Mouse (Mus musculus) activated CD4-positive, CD25-positive, alpha-beta regulatory T cell, adult 9 weeks (primary cell): ENCODE data around the gene Gm15217. TPM values are rescaled to one million over a fixed set of nuclear protein-coding genes. Genes with fewer than 3 reads are reported as not detected.

Source experiments
- polyA plus RNA-seq: library from polyadenylated mRNA; unstranded; fragments of 100-300 nt; shearing (Covaris generic); gene quantifications from one replicate; pipeline ENCODE4 v1.2.1, GENCODE M21; 2017

The Gm15217 gene
- not detected for polyA plus RNA-seq

DNA sequence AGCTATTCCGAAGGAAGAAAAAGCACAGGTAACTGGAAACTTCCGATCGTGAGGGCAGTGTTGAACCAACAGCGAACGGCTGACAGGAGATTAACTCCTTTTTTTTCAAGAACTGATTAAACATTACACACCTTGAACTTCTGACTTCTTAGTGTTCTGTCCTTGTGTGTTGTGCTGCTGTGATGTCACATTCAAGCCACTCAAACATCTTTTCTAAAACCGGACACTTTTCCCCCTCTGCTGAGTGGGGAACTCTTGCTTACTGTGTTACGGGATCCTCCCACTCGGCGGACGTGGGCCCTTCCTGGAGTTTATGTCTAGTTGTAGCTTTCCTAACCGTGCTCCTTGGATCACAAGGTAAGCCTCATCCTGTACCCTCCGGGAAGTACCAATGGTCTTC, at the start of gene Gm15217:
Gene Gm15217 (plus strand): TSS at position 130 of the 400 bp plus-strand sequence.

DNA sequence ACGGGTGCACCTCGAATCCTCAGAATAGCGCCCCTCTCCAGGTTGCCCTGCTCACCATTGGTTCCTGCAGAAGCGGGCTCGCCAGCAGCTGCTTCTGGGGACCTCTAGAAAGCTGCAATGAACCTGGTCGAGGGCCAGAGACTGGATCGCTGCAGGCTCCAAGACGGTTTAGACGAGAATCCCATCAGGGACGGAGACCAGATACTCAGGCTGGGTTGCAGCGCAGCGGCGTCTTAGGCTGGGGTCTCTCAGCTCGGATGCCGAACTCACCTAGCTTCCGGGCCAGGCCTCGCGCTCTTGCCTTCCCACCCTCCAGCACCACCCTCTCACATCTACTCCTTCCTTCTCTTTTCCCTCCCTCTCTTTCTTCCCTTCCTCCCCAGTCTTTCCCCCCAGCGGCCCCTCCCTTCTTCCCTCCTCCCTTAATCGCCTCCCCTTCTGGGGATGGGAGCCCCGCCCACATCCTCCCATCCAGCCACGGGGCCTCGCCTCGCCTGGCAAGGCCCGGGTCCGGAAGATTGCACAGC, 11.1 kb downstream of the Gm15217 start, which contains the start of gene Bmp4:
Gene Bmp4 (minus strand): TSS at position 421 of the 527 bp plus-strand sequence.

Other genes starting within 250 kb of the Gm15217 start
- gene Bmp4, start 11.3 kb downstream of the Gm15217 start, polyA plus RNA-seq: not detected